Mouse (Mus musculus) small intestine, adult 2 months (tissue): Measurements from ENCODE around the gene Ugt2b34. TPM values are rescaled to one million over a fixed set of nuclear protein-coding genes. Genes with fewer than 3 reads are reported as not detected.
"Not testable (repeated sequence)": the region's sequence is repeated elsewhere in the genome, so short reads cannot be mapped to it uniquely, and the experiment has no call there.

Experiments used
- H3K27ac ChIP-seq: fragments of 200-500 bp; 2 replicates; pipeline ENCODE4 v1.5.1; 2012; ENCODE audit warnings: low read depth, low read length, control low read depth, inconsistent platforms; ENCODE audit not compliant: insufficient read depth
- H3K27me3 ChIP-seq: fragments of 200-500 bp; 2 replicates; pipeline ENCODE4 v1.6.1; 2012; ENCODE audit warnings: mild to moderate bottlenecking, moderate library complexity, low read length, inconsistent platforms; ENCODE audit not compliant: control insufficient read depth, insufficient read depth
- H3K36me3 ChIP-seq: fragments of 200-500 bp; 2 replicates; pipeline ENCODE4 v1.6.1; 2012; ENCODE audit warnings: mild to moderate bottlenecking, low read length, control low read depth, inconsistent platforms; ENCODE audit not compliant: control insufficient read depth, insufficient read depth
- H3K4me1 ChIP-seq: fragments of 200-500 bp; 2 replicates; pipeline ENCODE4 v1.6.1; 2012; ENCODE audit warnings: low read length, inconsistent platforms, mixed read lengths; ENCODE audit not compliant: control insufficient read depth, insufficient read depth, insufficient read length
- H3K4me3 ChIP-seq: fragments of 200-500 bp; 2 replicates; pipeline ENCODE4 v1.5.1; 2012; ENCODE audit warnings: low read depth, mild to moderate bottlenecking, control low read depth, inconsistent platforms, low read length, moderate library complexity
- CTCF ChIP-seq: fragments of 200-500 bp; IDR thresholded peaks from 2 replicates; pipeline ENCODE4 v1.5.1; 2012; ENCODE audit warnings: low read depth, mild to moderate bottlenecking, control low read depth, inconsistent platforms, low read length, moderate library complexity, mixed read lengths; ENCODE audit not compliant: insufficient replicate concordance, insufficient read length; ENCODE audit errors: extremely low read depth
- POLR2A ChIP-seq: fragments of 200-500 bp; IDR thresholded peaks from 2 replicates; pipeline ENCODE4 v1.6.1; 2012; ENCODE audit warnings: low read depth, mild to moderate bottlenecking, control low read depth, inconsistent platforms, low read length, moderate library complexity
- WGBS: fragments of 180-500 bp; shearing (Covaris S2); methylation state at CpG from one replicate; pipeline ENCODE4 v1.1.7; 2018; 5-methylcytosine and 5-hydroxymethylcytosine counted together
- polyA plus RNA-seq: library from polyadenylated mRNA; depleted of rRNA; stranded (reverse); fragments of >200 nt; gene quantifications from 2 replicates; pipeline ENCODE4 v1.2.3, GENCODE M21; 2012; rRNA removed

The Ugt2b34 gene
- polyA plus RNA-seq, 1 experiment, result 36.8 TPM

DNA sequence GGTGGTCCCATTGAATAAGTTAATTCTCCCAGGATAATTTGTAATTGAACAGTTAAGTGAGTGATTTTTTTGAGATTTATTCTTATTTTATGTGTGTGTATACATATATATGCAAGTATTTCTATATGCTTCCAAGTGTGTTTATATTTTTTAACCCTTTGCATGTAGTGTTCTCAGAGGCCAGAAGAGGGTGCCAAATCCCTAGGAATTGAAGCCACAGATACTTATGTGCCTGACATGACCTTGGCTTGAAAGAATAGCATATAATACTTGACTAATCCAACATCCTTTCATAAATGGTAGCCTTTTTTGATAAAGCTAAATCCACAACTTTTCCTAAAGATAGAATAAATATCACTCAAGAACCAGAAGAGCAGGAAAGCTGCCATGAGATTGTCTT lies 56.6 kb downstream of the Ugt2b34 start:
- H3K27me3 ChIP-seq, result no peaks in the 10 kb centered on the region
- no peak overlapping the region for H3K27ac ChIP-seq
- TF ChIP-seq POLR2A (no peak), CTCF (no peak)
- no peak overlapping the region for H3K4me3 ChIP-seq
- no peaks in the 10 kb centered on the region for H3K4me1 ChIP-seq
- H3K36me3 ChIP-seq, result no peaks in the 10 kb centered on the region

- H3K4me3 ChIP-seq, H3K27me3 ChIP-seq, H3K27ac ChIP-seq, H3K4me1 ChIP-seq, H3K36me3 ChIP-seq: not testable (repeated sequence)
Measured at GRCm38 (mm10) chr5:86841261-86841660, 65.5 kb downstream of the Ugt2b34 start.

GRCm38 (mm10) chr5:86840207-86840606 lies 66.5 kb downstream of the Ugt2b34 start:
- no peak for TF ChIP-seq CTCF
- 76% methylated on average over 2 of the region's 2 CpGs for WGBS
- H3K27ac ChIP-seq, result no peak overlapping the region
- H3K36me3 ChIP-seq, result peaks cover 13% of the 10 kb centered on the region
- H3K4me3 ChIP-seq, result no peak overlapping the region
- H3K27me3 ChIP-seq, result no peaks in the 10 kb centered on the region
- no peaks in the 10 kb centered on the region for H3K4me1 ChIP-seq

Other genes starting within 250 kb of the Ugt2b34 start
- not detected in 2 replicates for gene Tmprss11b, start 230.6 kb downstream of the Ugt2b34 start, polyA plus RNA-seq
- not detected in 2 replicates for gene Tmprss11e, start 161.1 kb downstream of the Ugt2b34 start, polyA plus RNA-seq
- gene Ythdc1, start 102.7 kb downstream of the Ugt2b34 start, polyA plus RNA-seq, result 3.3 and 6.3 TPM in 2 replicates
- not detected in 2 replicates for gene Ugt2b1, start 19.6 kb upstream of the Ugt2b34 start, polyA plus RNA-seq
- gene Ugt2b35, start 93.9 kb upstream of the Ugt2b34 start, polyA plus RNA-seq, result 0.47 and 1.4 TPM in 2 replicates
- 0.85 and 1.2 TPM in 2 replicates for gene Ugt2b36, start 185.6 kb upstream of the Ugt2b34 start, polyA plus RNA-seq
- gene Ugt2b5, start 233.4 kb upstream of the Ugt2b34 start, polyA plus RNA-seq, result 1.4 and 3.9 TPM in 2 replicates